Mouse (Mus musculus): ENCODE results near the gene Sccpdh.

The Sccpdh gene

DNA sequence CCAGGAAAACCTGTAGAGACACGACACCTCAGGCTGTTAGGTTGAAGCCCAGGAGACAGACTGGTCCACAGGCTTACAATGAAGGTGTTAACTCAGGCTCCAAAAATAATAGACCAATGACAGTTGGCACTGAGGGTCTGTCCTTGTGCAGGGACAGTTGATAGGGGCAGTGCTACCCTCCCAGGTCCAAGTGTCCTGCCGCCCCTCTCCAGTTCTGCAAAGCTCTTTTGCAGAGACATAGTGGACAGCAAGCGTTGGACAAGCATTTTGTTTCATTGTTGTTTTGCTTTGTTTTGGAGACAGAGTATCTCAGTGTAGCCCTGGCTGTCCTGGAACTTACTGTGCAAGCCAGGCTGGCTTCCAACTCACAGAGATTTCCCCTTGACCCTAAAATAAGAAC, 63.4 kb downstream of the Sccpdh start:
- DNase-seq (ENCODE audit: low read depth, low spot score), result no peak

GRCm38 (mm10) chr1:179734500-179735474, 66.8 kb downstream of the Sccpdh start:
- peak; percentile 16 for DNase-seq (ENCODE audit: low read depth, low spot score)

DNA sequence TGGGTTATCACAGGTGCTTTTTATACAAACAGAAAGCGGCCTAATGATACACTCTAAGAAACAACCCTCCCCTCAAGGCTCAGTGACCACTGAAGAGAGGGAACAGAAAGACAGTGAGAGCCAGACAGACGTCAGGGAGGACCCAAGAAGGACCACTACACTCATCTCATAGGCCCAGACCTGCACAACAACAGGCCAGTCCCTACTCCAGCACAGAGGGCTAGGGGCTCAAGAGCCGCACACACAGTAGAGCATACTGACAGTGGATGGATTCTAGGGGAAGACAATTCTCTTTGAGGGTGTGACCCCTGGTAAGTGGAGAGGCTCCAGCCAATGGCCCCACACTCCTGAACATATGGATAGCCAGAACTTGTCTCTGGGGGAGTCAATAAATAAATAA, 68.5 kb downstream of the Sccpdh start:
- no peak for DNase-seq (ENCODE audit: low read depth, low spot score)
